Mouse (Mus musculus) left cerebral cortex, postnatal 4 days (tissue): ENCODE measurements around the gene Slc27a2. TPM values are rescaled to one million over a fixed set of nuclear protein-coding genes. Genes with fewer than 3 reads are reported as not detected.

Experiments used
- total RNA-seq, 2 experiments: library from RNA; stranded (reverse); gene quantifications; 2 replicates each; pipeline ENCODE4 v1.2.3; 2021

Slc27a2 gene
- total RNA-seq, 2 experiments from 2014 or later = 3.5 to 3.6 TPM

Other genes with a start within 250 kb of the Slc27a2 start
- gene Atp8b4, start 51.7 kb upstream of the Slc27a2 start, total RNA-seq = under 1 TPM; 0.14 to 0.16 TPM
- gene Hdc, start 66.9 kb downstream of the Slc27a2 start, total RNA-seq = 1 to 10 TPM; 1.1 to 1.5 TPM
- 10 to 100 TPM; 27.2 to 28.5 TPM for gene Gabpb1, start 123.9 kb downstream of the Slc27a2 start, total RNA-seq
- 10 to 100 TPM; 28.0 to 28.2 TPM for gene Usp8, start 154.9 kb downstream of the Slc27a2 start, total RNA-seq
- gene Usp50, start 231.1 kb downstream of the Slc27a2 start, total RNA-seq = not detected